Mouse (Mus musculus): ENCODE data around the gene Tubal3. TPM values are rescaled to one million over a fixed set of nuclear protein-coding genes. Genes with fewer than 3 reads are reported as not detected.

The Tubal3 gene
- total and polyA plus RNA-seq, 3 experiments = 0.07 TPM; not detected in 2

GRCm38 (mm10) chr13:3908262-3908661 is 9.8 kb upstream of the Tubal3 start:
- H3K9ac ChIP-seq (ENCODE audit: insufficient read depth, low read depth) = no peak overlapping the region
- H3K79me2 ChIP-seq (replicated peaks; ENCODE audit: control insufficient read depth, extremely low read depth, insufficient read depth, poor library complexity, severe bottlenecking) = no peaks in the 10 kb centered on the region; the same call in 1 of the 2 replicates
- H3K36me3 ChIP-seq (replicated peaks in 1 of 2; ENCODE audit: control insufficient read depth in 1 of 2, insufficient read depth in 1 of 2, low read length in 1 of 2) = peaks cover 3 to 26% of the 10 kb centered on the region in 2 experiments
- TF ChIP-seq SMC3 (IDR thresholded peaks at IDR 0.05; ENCODE audit: low read depth, low read length) = no peak
- TF ChIP-seq ZKSCAN1 (IDR thresholded peaks at IDR 0.05; ENCODE audit: borderline replicate concordance, low read depth, low read length) = no peak
- TF ChIP-seq MYC (IDR thresholded peaks at IDR 0.05; ENCODE audit: low read depth, low read length) = no peak
- no peak for TF ChIP-seq GABPA (IDR thresholded peaks at IDR 0.05; ENCODE audit: insufficient replicate concordance, low read depth, low read length)
- no peak for TF ChIP-seq CHD1 (IDR thresholded peaks at IDR 0.05; ENCODE audit: low read depth, low read length)
- TF ChIP-seq ZMIZ1 (IDR thresholded peaks at IDR 0.05; ENCODE audit: low read depth, low read length) = no peak
- no peak for TF ChIP-seq ZNF384 (IDR thresholded peaks at IDR 0.05; ENCODE audit: low read depth, low read length)
- no peak for TF ChIP-seq POLR2A (IDR thresholded peaks at IDR 0.05; ENCODE audit: low read depth, low read length)
- no peak for TF ChIP-seq POLR2AphosphoS2 (IDR thresholded peaks at IDR 0.05; ENCODE audit: low read depth, low read length)
- no peak for TF ChIP-seq CHD2 (IDR thresholded peaks at IDR 0.05; ENCODE audit: low read length)
- TF ChIP-seq HCFC1 (IDR thresholded peaks at IDR 0.05; ENCODE audit: low read depth, low read length) = no peak
- TF ChIP-seq MXI1 (IDR thresholded peaks at IDR 0.05; ENCODE audit: low read depth, low read length) = no peak
- no peak for TF ChIP-seq CTCF (conservative IDR thresholded peaks at IDR 0.05 in 1 of 2, IDR thresholded peaks at IDR 0.05 in 1 of 2; ENCODE audit: low read depth in 2 of 2, low read length in 2 of 2)
- TF ChIP-seq IRF4 (IDR thresholded peaks at IDR 0.05; ENCODE audit: low read depth, low read length) = no peak
- TF ChIP-seq PAX5 (IDR thresholded peaks at IDR 0.05; ENCODE audit: low read length) = no peak
- no peaks in the 10 kb centered on the region for H3K9me3 ChIP-seq (replicated peaks; ENCODE audit: low read length)
- H3K4me1 ChIP-seq (ENCODE audit: control insufficient read depth in 1 of 2, insufficient read depth in 2 of 2) = peaks cover 2 to 33% of the 10 kb centered on the region in 2 experiments
- DNase-seq (ENCODE audit: extremely low read depth) = no peak
- dilution Hi-C loops (cut with MboI; ENCODE audit: extremely low pct_ligation_motif_present, extremely low pct_unique_long_range_greater_than_20kb, low sequenced_read_pairs) = no loop called here
- no peaks in the 10 kb centered on the region for H3K27me3 ChIP-seq (replicated peaks)
- H3K4me3 ChIP-seq (replicated peaks in 1 of 3; ENCODE audit: low read depth in 2 of 3, low read length in 2 of 3, poor library complexity in 1 of 3) = no peak overlapping the region
- in situ Hi-C loops (cut with MboI; ENCODE audit: low pct_ligation_motif_present, low pct_unique_long_range_greater_than_20kb, low sequenced_read_pairs) = loop anchor here (25.0 kb wide), 1 partner anchor 496 kb away; no protein-coding TSS in a partner anchor
- H3K27ac ChIP-seq (ENCODE audit: insufficient read depth, low read depth) = no peak overlapping the region
- H3K4me2 ChIP-seq (ENCODE audit: insufficient read depth, low read depth, poor library complexity, severe bottlenecking) = no peak overlapping the region

GRCm38 (mm10) chr13:3910356-3910755 is 7.7 kb upstream of the Tubal3 start:
- no peaks in the 10 kb centered on the region for H3K27me3 ChIP-seq (replicated peaks)
- in situ Hi-C loops (cut with MboI; ENCODE audit: low pct_ligation_motif_present, low pct_unique_long_range_greater_than_20kb, low sequenced_read_pairs) = loop anchor here (25.0 kb wide), 1 partner anchor 498 kb away; no protein-coding TSS in a partner anchor
- dilution Hi-C loops (cut with MboI; ENCODE audit: extremely low pct_ligation_motif_present, extremely low pct_unique_long_range_greater_than_20kb, low sequenced_read_pairs) = no loop called here
- H3K4me1 ChIP-seq (ENCODE audit: control insufficient read depth in 1 of 2, insufficient read depth in 2 of 2) = peaks cover 2 to 33% of the 10 kb centered on the region in 2 experiments
- H3K4me3 ChIP-seq (replicated peaks in 1 of 3; ENCODE audit: low read depth in 2 of 3, low read length in 2 of 3, poor library complexity in 1 of 3) = no peak overlapping the region
- no peak overlapping the region for H3K9ac ChIP-seq (ENCODE audit: insufficient read depth, low read depth)
- DNase-seq (ENCODE audit: extremely low read depth) = no peak
- no peaks in the 10 kb centered on the region for H3K9me3 ChIP-seq (replicated peaks; ENCODE audit: low read length)
- H3K4me2 ChIP-seq (ENCODE audit: insufficient read depth, low read depth, poor library complexity, severe bottlenecking) = no peak overlapping the region
- no peak for TF ChIP-seq ELF1 (IDR thresholded peaks at IDR 0.05; ENCODE audit: low read depth, low read length)
- TF ChIP-seq USF2 (conservative IDR thresholded peaks at IDR 0.05; ENCODE audit: low read depth, low read length) = no peak
- no peak for TF ChIP-seq CTCF (conservative IDR thresholded peaks at IDR 0.05 in 1 of 2, IDR thresholded peaks at IDR 0.05 in 1 of 2; ENCODE audit: low read depth in 2 of 2, low read length in 2 of 2)
- TF ChIP-seq MYC (IDR thresholded peaks at IDR 0.05; ENCODE audit: low read depth, low read length) = no peak
- no peak for TF ChIP-seq CHD1 (IDR thresholded peaks at IDR 0.05; ENCODE audit: low read depth, low read length)
- H3K27ac ChIP-seq (ENCODE audit: insufficient read depth, low read depth) = no peak overlapping the region
- no peaks in the 10 kb centered on the region; the same call in none of the 2 replicates for H3K79me2 ChIP-seq (replicated peaks; ENCODE audit: control insufficient read depth, extremely low read depth, insufficient read depth, poor library complexity, severe bottlenecking)
- peaks cover 3 to 34% of the 10 kb centered on the region in 2 experiments for H3K36me3 ChIP-seq (replicated peaks in 1 of 2; ENCODE audit: control insufficient read depth in 1 of 2, insufficient read depth in 1 of 2, low read length in 1 of 2)
